Comparison of ENCODE assay signal across 18 mouse cellular contexts in genomic region chr12:112759471-112759870, GRCm38 (mm10). TPM values are rescaled to one million over a fixed set of nuclear protein-coding genes. Genes with fewer than 3 reads are reported as not detected.
A peak's percentile ranks its signal among the peaks of the same experiment; 100 is the strongest.
DNase-seq lines count a peak whose midpoint lies in the region; TF ChIP-seq lines count a peak whose summit lies in the region.
"Had no signal": no experiment of that assay in that cellular context is flagged by ENCODE, and none has a peak within 500 bp of the region (broad histone marks: within the 10 kb centered on the region; RNA-seq: fewer than 3 reads in every experiment).

No protein-coding gene starts in this region.

- no peaks in the 10 kb centered on the region for H3K4me1 ChIP-seq in heart, adult 2 months (ENCODE audit: control insufficient read depth, insufficient read depth, low read length)
- H3K4me1 ChIP-seq in bone marrow macrophage, adult 2 months (ENCODE audit: control insufficient read depth, insufficient read depth, low read length) = peaks cover 16% of the 10 kb centered on the region
- H3K4me1 ChIP-seq: heart, embryonic 15.5 days; hindbrain, embryonic 12.5 days had no signal

- no peak overlapping the region for H3K9ac ChIP-seq in heart, adult 2 months (ENCODE audit: low read depth, low read length)
- H3K9ac ChIP-seq: heart, embryonic 15.5 days; hindbrain, embryonic 12.5 days had no signal

- no peaks in the 10 kb centered on the region for H3K36me3 ChIP-seq in heart, adult 2 months (ENCODE audit: control insufficient read depth, insufficient read depth, low read length)
- peaks cover 15% of the 10 kb centered on the region for H3K36me3 ChIP-seq in macrophage (ENCODE audit: inconsistent target)
- H3K36me3 ChIP-seq: embryonic facial prominence, embryonic 10.5 days; forebrain, embryonic 10.5 days; heart, embryonic 15.5 days; hindbrain, embryonic 12.5 days had no signal

- no peak for TF ChIP-seq POLR2A in heart, adult 2 months (IDR thresholded peaks at IDR 0.05; ENCODE audit: insufficient read depth, low read depth, low read length)
- TF ChIP-seq POLR2A in bone marrow macrophage, adult 2 months (IDR thresholded peaks at IDR 0.05; ENCODE audit: borderline replicate concordance, low read depth, low read length) = no peak

- no peak overlapping the region for H3K27ac ChIP-seq in heart, adult 2 months
- H3K27ac ChIP-seq in bone marrow macrophage, adult 2 months (ENCODE audit: insufficient read depth, low read depth, low read length) = peak overlapping the region; percentile 96
- H3K27ac ChIP-seq in macrophage = peak overlapping the region; percentile 99; the same call in 1 of the 2 replicates
- H3K27ac ChIP-seq: embryonic facial prominence, embryonic 10.5 days; forebrain, embryonic 10.5 days; heart, embryonic 15.5 days; hindbrain, embryonic 12.5 days had no signal

- no peak for TF ChIP-seq CTCF in heart, adult 2 months (IDR thresholded peaks at IDR 0.05)
- TF ChIP-seq CTCF in bone marrow macrophage, adult 2 months (IDR thresholded peaks at IDR 0.05; ENCODE audit: low read depth, low read length) = no peak

- H3K4me3 ChIP-seq in heart, adult 2 months = no peak overlapping the region
- H3K4me3 ChIP-seq in bone marrow macrophage, adult 2 months (ENCODE audit: insufficient read depth, low read length) = no peak overlapping the region
- H3K4me3 ChIP-seq in macrophage (ENCODE audit: inconsistent target) = no peak overlapping the region
- H3K4me3 ChIP-seq: embryonic facial prominence, embryonic 10.5 days; forebrain, embryonic 10.5 days; heart, embryonic 15.5 days; hindbrain, embryonic 12.5 days had no signal

- peak; percentile 1 to 8 for DNase-seq in heart, adult 2 months
- DNase-seq in heart, postnatal 25 days (ENCODE audit: low spot score) = no peak
- peak; percentile 6 to 48 for DNase-seq in spleen, postnatal 4 days (ENCODE audit: low spot score in 2 of 2)
- DNase-seq in spleen, postnatal 14 days (ENCODE audit: low spot score in 2 of 2) = no peak
- no peak for DNase-seq in liver
- DNase-seq: adrenal gland, adult 2 months; adrenal gland, postnatal 25 days; cerebellum, adult 2 months; cerebellum, postnatal 10 days; heart, postnatal 4 days had no signal

- intact Hi-C loops in heart, adult 2 months (cut with DNase I) = no loop called here
- intact Hi-C loops in heart, postnatal 25 days (cut with DNase I) = no loop called here

- H3K27me3 ChIP-seq in heart, adult 2 months (ENCODE audit: control insufficient read depth, insufficient read depth, low read length) = no peaks in the 10 kb centered on the region
- H3K27me3 ChIP-seq: heart, embryonic 15.5 days; hindbrain, embryonic 12.5 days had no signal

- no peak for TF ChIP-seq EP300 in heart, adult 2 months (IDR thresholded peaks at IDR 0.05; ENCODE audit: insufficient read depth, low read depth, low read length)

- 89% methylated on average over 3 of the region's 3 CpGs for WGBS in heart, adult 2 months
- 100% methylated on average over 3 of the region's 3 CpGs for WGBS in macrophage (ENCODE audit: missing documents)

- H3K79me2 ChIP-seq in heart, adult 2 months (replicated peaks; ENCODE audit: control insufficient read depth, insufficient read depth, low read length) = no peaks in the 10 kb centered on the region
- H3K79me2 ChIP-seq in macrophage (ENCODE audit: inconsistent target) = peaks cover 40% of the 10 kb centered on the region

RNA-seq across cellular contexts. Expression of gene Pld4, which starts 1.0 kb away (rescaled TPM):
- 1 to 10 TPM; 6.6 to 6.8 TPM for total RNA-seq in heart, adult 2 months (2021)
- polyA plus RNA-seq in heart, adult 2 months (2012; rRNA removed) = 17.2 and 23.5 TPM in 2 replicates
- total RNA-seq in heart, postnatal 25 days (2021) = 1 to 10 TPM; 5.6 to 6.9 TPM
- polyA plus RNA-seq in bone marrow macrophage, adult 2 months (2012; ENCODE audit: insufficient read depth, insufficient read length, missing spikeins) = 1,067 and 1,170 TPM in 2 replicates
- 1,000 to 10,000 TPM in 8 of 26 experiments, 100 to 1,000 TPM in 16, 10 to 100 TPM in 2; 64.9 to 1,705 (median 425) TPM for total RNA-seq in macrophage (2018; cell fraction: chromatin; rRNA removed)
- total RNA-seq in macrophage (2018; cell fraction: cytosol; rRNA removed) = 100 to 1,000 TPM; 167 to 665 (median 370) TPM
- 1,000 to 10,000 TPM in 6 of 26 experiments, 100 to 1,000 TPM in 20; 137 to 1,391 (median 650) TPM for total RNA-seq in macrophage (2018; cell fraction: nucleus; rRNA removed)
- polyA plus RNA-seq in macrophage (2018) = 131 to 514 TPM (median 230 TPM) in 3 replicates

RNA-seq across cellular contexts. Expression of gene Cep170b, which starts 39.2 kb away (rescaled TPM):
- 10 to 100 TPM; 10.8 to 11.5 TPM for total RNA-seq in heart, adult 2 months (2021)
- polyA plus RNA-seq in heart, adult 2 months (2012; rRNA removed) = 9.6 and 10.7 TPM in 2 replicates
- 1 to 10 TPM; 7.7 to 9.8 TPM for total RNA-seq in heart, postnatal 25 days (2021)
- 8.5 and 17.7 TPM in 2 replicates for polyA plus RNA-seq in bone marrow macrophage, adult 2 months (2012; ENCODE audit: insufficient read depth, insufficient read length, missing spikeins)
- total RNA-seq in macrophage (2018; cell fraction: chromatin; rRNA removed) = 10 to 100 TPM in 11 of 26 experiments, 1 to 10 TPM in 15; 1.3 to 34.8 (median 7.2) TPM
- 10 to 100 TPM in 1 of 26 experiments, 1 to 10 TPM in 25; 2.0 to 10.2 (median 6.0) TPM for total RNA-seq in macrophage (2018; cell fraction: cytosol; rRNA removed)
- total RNA-seq in macrophage (2018; cell fraction: nucleus; rRNA removed) = 10 to 100 TPM in 6 of 26 experiments, 1 to 10 TPM in 20; 2.8 to 17.8 (median 7.1) TPM
- 3.1 to 9.1 TPM (median 4.7 TPM) in 3 replicates for polyA plus RNA-seq in macrophage (2018)

RNA-seq across cellular contexts. Expression of gene Ahnak2, which starts 43.0 kb away (rescaled TPM):
- total RNA-seq in heart, adult 2 months (2021) = 10 to 100 TPM; 14.8 to 15.7 TPM
- 5.4 and 7.5 TPM in 2 replicates for polyA plus RNA-seq in heart, adult 2 months (2012; rRNA removed)
- total RNA-seq in heart, postnatal 25 days (2021) = 10 to 100 TPM; 15.3 to 16.5 TPM
- polyA plus RNA-seq in bone marrow macrophage, adult 2 months (2012; ENCODE audit: insufficient read depth, insufficient read length, missing spikeins) = 27.3 TPM in 2 replicates
- total RNA-seq in macrophage (2018; cell fraction: chromatin; rRNA removed) = 1,000 to 10,000 TPM in 1 of 26 experiments, 100 to 1,000 TPM in 25; 132 to 1,128 (median 253) TPM
- total RNA-seq in macrophage (2018; cell fraction: cytosol; rRNA removed) = 100 to 1,000 TPM in 12 of 26 experiments, 10 to 100 TPM in 14; 46.7 to 172 (median 94.6) TPM
- 100 to 1,000 TPM; 108 to 342 (median 214) TPM for total RNA-seq in macrophage (2018; cell fraction: nucleus; rRNA removed)
- polyA plus RNA-seq in macrophage (2018) = 41.7 to 78.3 TPM (median 63.2 TPM) in 3 replicates
- total RNA-seq: granulocyte monocyte progenitor cell, adult 5-6 weeks had no signal
- polyA plus RNA-seq: inflammation-experienced regulatory T-cells, adult 6 months had no signal

RNA-seq across cellular contexts. Expression of gene Clba1, which starts 49.3 kb away (rescaled TPM):
- total RNA-seq in heart, adult 2 months (2021) = 1 to 10 TPM; 1.7 to 3.1 TPM
- polyA plus RNA-seq in heart, adult 2 months (2012; rRNA removed) = 2.0 and 2.8 TPM in 2 replicates
- total RNA-seq in heart, postnatal 25 days (2021) = 1 to 10 TPM; 1.5 to 1.9 TPM
- polyA plus RNA-seq in bone marrow macrophage, adult 2 months (2012; ENCODE audit: insufficient read depth, insufficient read length, missing spikeins) = 2.0 and 2.1 TPM in 2 replicates
- total RNA-seq in macrophage (2018; cell fraction: chromatin; rRNA removed) = 1 to 10 TPM in 20 of 26 experiments, under 1 TPM in 6; 0.48 to 6.2 (median 2.3) TPM
- total RNA-seq in macrophage (2018; cell fraction: cytosol; rRNA removed) = 1 to 10 TPM; 2.4 to 6.4 (median 3.8) TPM
- 1 to 10 TPM; 1.8 to 5.3 (median 2.9) TPM for total RNA-seq in macrophage (2018; cell fraction: nucleus; rRNA removed)
- 1.9 to 4.4 TPM (median 4.2 TPM) in 3 replicates for polyA plus RNA-seq in macrophage (2018)

Comparison
In these comparisons a context has a peak if more than half of its experiments do, and no peak if none do; other contexts are left out.
1. DNase-seq: peak in heart, adult 2 months (2 of 2) and spleen, postnatal 4 days (2 of 2); none in heart, postnatal 25 days (single experiment), spleen, postnatal 14 days (0 of 2) and liver (single experiment).